Mouse (Mus musculus) frontal cortex, postnatal 25 days (tissue): ENCODE measurements around the gene Sh3bgrl2.
"Not testable (repeated sequence)": the region's sequence is repeated elsewhere in the genome, so short reads cannot be mapped to it uniquely, and the experiment has no call there.

ENCODE experiments used
- DNase-seq, 2 experiments: peaks; one replicate each; pipeline ENCODE4 v3.0.0; 2022; ENCODE audit warnings: low spot score in 2 of 2

Sh3bgrl2 gene

DNA sequence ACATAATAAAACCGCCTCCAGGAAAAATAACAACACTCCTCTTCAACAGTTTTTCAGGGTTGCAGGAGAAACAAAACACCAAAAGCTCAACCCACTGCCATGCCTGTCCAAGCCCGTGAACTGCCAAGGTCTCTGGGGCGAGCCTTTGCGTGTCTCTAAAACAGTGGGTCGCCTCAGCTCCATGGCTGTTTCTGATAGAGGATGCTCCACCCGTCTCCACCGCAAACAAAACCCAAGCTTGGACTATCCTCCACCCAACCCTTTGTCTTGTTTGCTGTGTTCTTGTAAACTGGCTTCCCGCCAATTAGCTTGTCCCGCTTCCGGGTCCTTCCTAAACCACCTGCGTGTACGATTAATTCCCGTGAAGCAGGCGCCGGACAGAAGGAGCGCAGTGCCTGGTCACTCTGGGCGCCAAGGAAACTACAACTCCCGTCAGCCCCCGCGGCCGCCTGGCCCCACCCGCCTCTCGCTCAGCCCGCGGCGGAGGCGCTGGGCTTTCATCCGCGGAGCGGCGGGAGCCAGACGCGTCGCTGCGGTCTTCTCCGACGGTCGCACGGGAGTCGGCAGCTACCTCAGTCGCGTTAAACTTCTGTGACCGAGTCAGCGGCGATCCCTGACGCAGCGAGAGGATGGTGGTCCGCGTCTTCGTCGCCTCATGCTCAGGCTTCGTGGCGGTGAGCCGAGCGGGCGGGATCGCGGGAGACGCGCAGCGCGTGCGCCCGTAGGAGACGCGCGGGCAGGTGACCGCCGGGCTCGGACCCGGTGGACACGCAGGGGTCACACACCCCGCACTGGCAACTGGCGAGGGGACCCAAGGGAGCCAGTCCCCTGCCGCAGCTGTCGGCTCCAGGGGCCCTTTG, at the start of gene Sh3bgrl2:
TSS of gene Sh3bgrl2 (plus strand) at position 498 of the 860 bp plus-strand sequence.
- peak; percentile 68 to 71 for DNase-seq

DNA sequence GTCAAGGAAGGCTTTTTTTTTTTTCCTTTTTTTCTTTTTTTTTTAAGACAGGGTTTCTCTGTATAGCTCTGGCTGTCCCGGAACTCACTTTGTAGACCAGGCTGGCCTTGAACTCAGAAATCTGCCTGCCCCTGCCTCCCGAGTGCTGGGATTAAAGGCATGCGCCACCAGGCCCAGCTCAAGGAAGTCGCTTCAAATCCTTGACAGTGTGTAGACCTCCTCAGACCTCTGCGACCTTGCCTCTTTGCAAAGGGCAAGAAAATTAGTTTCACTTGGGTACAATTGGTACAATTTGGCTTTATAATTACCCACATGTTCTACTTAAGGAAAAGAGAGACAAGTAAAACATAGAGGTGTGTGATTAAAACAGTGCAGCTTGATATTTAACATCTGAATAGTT, 29.0 kb upstream of the Sh3bgrl2 start:
- not testable (repeated sequence) for DNase-seq

DNA sequence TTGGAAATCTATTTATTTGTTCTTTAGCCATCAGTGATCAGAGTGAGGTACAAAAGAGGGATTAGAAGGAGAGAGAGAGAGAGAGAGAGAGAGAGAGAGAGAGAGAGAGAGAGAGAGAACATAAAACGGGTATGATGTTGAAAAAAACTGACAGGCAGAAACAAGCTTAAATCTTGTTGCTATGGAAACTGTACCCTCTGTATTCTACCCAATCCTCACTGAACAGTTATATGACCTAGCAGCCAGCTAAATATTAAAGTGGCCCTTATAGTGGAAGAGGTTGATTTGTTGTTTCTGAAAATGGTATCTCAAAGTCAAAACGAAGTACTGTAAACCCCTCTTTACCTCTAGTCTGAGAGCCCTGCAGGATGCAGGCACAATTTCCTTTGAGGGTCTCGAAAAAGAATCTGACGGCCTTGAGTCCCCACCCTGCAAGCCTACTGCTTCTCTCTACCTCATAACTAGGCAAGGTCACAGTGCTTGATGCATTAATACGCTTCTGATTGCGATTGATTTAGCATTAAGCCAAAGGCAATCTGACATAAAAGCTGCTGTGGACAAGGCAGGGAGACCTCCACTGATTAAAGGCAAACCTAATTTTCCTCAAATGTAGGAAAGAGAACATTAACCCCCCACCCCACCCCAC, 28.5 kb upstream of the Sh3bgrl2 start:
- no peak for DNase-seq

DNA sequence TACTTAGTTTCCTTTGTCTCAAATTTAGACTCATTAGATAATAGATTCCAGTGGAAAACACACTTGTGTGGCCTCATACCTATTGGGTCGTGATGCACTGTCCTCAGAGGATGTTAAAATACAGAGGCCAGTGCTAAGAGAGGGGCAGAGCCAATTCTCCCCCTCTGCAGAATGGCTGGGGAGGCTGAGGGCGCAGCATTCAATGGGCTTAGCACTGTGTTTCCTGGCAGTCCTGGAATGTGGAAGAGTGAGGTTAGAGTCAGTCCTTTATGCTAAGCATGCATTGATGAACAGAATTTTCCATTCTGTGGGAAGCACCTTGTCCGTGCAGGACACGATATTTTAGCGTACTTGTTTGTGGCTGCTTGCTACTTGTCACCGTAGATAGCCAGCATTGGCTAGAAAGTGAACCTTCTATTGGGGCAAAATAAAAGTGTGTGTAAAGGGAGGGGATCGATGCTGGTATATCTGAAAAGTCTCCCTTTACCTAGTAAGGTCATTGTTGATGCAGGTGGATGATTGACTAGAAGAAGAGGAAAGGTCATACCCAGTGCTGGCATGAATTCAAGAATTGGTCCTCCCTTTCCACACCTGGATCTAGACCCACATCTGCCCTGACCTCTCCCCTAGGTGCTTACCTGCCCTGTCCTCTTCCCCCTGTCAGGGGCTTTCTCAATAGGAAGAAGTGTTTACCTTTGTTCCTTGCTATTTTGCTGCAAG, 20.6 kb upstream of the Sh3bgrl2 start:
- no peak for DNase-seq

DNA sequence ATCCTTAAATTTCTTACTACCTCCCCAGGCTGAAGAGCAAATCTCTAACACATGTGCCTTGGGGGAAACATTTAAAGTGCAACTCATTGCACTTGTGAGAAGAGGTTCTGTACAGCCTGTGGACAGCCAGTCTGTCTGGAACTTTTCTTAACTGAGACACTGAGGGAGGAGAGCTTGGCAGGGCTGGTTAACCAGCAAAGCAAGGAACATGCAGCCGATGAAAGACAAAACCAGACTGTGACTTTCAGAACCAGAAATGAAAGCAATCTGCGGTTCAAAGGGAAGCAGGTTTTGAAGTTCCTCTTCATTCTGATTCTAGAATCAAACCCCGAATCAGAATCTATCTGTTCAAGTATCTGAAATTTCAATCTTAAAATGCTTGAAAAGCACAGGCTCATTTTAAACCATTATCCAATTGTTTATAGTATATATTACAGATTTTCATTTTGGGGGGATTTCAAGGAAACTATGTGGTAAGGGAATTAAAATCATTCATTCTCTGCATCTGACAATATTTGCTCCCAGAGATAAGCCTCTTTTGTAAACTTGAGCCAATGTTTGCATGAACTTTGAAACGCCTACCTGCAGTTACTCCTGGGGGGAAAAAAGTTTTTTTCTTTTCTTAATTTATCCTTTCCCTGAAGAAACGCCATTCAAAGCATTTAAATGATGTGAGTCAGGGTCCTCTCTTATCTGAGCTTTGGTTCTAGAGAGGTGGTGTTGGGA, 14.9 kb upstream of the Sh3bgrl2 start:
- no peak for DNase-seq

DNA sequence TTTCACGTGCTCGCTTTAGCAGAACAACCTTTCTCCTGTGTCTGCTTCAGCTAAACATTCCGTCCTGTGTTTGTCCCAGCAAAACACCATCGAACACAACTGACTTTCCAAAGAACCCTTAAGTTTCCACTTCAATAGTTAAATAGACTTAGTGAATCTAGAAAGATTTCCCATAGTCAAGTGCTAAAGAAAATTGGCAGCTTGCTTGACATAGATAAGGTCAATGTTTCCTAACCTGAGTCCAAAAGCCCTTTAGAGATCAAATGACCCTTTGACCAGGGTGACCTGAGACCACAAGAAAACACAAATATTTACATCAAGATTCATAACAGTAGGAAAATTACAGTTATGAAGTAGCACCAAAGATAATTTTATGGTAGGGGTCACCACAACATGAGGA, 11.2 kb upstream of the Sh3bgrl2 start:
- DNase-seq = no peak

DNA sequence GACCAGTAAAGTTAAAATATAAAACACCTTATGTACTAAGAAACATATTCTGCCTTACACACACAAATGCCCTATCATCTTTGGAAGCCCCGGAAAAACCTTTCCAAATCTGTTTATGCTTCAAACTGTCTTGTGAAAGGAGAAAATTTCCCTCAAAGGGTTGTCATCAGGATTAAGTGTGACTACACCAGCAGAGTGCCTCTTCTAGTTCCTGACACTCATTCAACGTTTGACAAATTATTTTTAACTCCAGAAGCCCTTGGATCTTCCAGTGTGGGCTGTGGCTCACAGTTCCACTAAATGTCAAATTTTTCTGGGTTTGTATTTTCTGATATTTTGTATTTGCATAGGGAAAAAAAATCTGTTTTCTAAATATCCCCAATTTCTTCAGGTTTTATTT, 10.6 kb upstream of the Sh3bgrl2 start:
- no peak for DNase-seq

DNA sequence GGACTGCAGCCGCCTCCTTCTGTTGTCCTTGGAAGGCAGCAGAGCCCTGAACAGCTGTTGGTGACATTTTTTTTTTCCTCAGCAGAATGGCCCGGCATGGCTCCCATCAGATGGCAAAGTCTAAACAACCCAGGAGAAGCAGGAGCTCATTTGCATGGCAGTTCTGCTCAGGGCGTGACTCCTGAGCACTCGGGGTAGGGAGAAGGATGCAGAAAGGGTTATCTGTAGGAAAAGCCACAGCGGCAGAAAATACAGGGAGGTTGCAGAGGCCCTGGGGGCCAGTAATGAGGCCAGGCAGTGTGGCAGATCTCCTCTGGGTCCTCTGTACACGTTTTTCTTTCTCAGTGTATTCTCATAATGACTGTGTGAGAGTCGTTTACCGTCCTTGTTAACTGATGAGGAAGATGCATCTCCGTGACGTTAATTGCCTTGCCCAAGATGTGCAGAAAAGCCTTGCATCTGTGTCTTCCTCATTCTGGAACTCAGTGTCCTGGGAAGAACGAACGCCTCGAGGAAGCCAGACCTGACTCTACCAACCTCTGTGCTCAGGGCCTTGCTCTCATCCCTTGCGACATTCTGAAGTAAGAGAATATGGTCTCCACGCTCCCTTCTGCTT, 10.1 kb upstream of the Sh3bgrl2 start:
- DNase-seq = no peak

DNA sequence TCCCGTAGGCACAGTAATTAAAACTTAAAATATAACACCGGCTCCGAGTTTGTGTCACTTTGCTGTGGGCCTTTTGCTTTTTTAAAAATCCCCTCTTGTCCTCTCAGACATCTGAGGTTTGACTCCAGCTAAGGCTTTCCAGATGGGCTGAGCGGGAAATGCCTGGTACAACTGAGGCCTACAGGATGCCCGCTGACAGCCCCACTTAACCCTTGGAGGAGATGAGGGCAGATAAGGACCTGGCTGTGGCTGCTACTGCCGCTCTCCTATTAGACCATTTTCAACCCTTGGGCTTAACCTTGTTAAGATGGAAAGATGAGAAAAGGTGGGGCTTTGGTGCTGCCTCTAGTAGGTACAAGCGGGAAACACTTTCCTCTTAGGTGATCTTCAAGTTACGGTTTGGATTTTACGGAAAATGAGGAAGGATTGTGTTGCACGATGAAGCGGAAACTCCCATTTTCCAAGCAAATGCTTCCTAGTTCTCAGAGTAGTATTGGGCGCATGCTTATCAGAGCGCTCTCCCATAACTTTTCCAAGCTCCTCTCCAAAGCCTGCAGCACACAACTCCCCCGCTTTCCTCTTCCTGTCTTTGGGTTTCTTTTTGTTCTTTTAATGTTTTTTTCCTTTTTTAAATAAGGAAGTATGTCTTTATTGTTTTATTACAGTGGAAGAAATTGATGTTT, 8.2 kb upstream of the Sh3bgrl2 start:
- DNase-seq = no peak

DNA sequence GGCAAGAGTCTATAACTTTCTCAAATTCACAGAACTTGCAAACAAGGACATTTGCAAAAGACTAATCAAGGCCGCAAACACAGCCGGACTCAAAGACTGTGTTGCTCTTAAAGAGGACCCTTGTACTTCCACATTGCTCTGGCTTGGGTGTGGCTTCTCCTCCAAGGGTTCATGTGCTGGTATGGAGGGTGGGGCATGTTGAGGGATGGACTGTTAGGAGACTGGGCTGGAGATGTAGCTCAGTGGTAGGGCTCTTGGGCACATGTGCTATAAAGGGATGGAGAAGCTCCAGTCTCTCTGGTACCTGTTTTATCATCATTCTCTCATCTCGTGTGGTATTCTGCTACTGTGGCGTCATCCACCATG, 7.7 kb upstream of the Sh3bgrl2 start:
- DNase-seq = no peak

DNA sequence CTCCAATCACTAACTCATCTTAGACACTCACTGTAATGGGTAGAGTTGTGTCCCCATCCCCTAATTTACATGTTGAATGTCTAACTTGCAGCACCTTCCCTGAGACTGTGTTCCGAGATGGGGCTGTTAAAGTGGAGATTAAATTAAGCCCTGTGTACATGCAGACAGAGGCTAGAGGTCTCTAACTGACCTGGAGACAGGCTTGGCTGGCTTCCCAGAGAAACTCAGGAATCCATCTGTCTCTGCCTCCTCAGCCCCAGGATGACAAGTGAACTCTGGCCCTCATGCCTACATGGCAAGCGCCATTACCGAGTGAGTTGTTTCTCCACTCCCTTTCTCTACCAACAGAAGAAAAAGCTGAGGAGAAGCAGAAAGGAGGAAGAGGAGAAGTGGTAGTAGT, 7.2 kb upstream of the Sh3bgrl2 start:
- no peak for DNase-seq

DNA sequence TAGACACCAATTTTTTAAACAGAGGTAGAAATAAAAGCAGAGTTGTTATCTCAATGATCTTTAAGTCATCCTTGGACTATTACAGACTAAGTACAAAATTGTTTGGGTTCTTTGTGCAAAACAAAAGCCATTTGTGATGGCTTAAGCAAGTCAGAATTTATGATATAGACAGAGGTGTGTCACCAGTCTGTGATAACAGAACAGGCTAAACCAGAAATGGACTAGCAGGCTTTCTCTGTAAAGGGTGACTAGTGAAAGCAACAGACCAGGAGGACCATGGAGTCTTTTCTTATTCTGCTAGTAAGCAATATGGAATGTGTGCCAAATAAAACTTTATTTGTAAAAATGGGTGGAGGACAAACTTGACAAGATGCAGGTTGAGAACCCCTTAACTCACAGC, 2.9 kb upstream of the Sh3bgrl2 start:
- DNase-seq = no peak

DNA sequence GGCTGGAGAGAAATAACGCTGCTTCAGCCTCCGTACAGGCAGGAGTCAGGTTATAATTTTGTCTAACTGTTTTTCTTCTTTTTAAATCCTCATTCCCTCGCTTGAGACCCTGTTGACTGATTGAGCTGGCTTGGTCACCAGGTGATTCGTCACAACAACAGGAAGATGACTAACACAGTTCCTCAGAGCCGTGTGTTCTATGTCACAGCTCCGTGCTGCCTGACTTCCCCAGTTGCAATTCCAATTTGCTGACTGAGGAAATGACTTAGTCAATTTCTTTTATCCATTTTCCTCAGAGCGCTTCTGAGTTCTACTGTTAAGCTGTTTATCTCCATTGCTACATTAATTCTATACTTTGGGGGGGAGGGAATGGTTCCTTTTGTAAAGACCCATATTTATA, 1.8 kb upstream of the Sh3bgrl2 start:
- no peak for DNase-seq

DNA sequence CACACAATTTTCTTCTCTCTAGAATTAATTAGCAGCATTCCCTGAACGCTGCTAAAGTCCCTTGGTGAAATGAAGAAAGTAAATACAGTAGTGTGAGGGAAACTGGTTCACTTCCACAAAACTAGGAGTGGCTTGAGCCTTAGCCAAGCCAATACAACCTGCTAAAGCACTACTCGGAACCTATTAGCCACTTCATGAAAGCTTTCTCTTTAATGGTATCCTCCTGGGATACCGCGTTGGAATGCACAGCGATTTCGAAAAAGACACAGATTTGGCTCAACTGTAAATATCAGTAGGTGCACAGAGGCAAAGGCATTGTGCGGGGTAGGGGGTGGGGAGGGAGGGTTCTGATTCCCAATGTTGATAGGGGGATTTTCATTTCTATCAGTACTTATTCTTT, 898 bp upstream of the Sh3bgrl2 start:
- no peak for DNase-seq

DNA sequence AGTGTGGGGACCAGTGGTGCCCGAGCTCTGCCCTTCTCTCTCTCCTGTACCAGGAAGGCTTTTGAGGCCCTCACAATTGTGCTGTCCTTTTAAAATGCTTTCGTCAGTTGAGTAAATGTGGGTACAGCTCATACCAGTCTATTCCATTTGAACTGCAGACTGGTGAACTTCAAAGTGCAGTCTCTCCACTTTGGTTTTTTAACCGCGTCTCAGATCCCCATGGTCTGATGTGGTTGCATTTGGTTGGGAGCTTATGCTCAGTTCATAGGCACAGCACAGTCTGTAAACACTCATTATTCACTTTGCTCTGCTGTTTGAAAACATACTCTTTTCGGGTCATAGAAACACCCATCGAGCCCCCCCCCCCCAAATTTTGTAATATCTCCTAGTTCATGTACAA, 1.7 kb downstream of the Sh3bgrl2 start:
- DNase-seq = no peak

DNA sequence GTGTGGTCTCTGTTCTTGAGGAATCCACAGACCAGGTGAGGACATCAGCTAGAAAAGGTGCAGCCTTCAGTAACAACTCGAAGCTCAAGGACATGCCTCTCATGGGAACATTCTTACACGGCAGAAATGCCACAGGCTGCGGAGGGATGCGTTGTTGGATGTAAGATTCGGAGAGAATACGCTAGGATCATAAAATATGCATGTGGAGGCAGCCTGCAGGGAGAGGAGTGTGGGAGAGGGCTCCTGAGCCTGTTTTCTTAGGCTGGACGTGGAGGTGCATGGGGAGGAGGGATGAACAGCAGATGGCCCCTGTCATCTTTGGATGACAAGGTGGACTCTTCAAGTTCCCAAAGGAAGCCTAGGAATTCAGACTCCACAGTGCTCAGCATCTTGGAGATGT, 3.0 kb downstream of the Sh3bgrl2 start:
- DNase-seq = no peak

DNA sequence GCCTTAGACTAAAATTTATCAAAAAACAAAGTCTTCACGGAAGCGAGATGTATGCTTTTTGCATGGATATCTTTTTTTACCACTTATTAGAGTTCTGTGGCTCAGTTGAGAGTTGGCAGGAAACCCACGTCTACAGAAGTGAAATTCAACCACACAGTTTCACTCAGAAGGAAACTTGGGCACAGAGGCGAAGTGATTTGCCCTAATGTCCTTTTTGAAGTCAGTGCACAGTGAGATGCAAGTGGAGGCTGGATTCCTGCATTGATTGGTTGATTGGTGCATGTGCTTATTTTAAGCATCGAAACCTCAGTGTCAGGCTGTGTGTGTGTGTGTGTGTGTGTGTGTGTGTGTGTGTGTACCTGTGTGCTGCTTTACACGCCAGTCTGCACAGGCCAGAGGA, 3.5 kb downstream of the Sh3bgrl2 start:
- DNase-seq = no peak

DNA sequence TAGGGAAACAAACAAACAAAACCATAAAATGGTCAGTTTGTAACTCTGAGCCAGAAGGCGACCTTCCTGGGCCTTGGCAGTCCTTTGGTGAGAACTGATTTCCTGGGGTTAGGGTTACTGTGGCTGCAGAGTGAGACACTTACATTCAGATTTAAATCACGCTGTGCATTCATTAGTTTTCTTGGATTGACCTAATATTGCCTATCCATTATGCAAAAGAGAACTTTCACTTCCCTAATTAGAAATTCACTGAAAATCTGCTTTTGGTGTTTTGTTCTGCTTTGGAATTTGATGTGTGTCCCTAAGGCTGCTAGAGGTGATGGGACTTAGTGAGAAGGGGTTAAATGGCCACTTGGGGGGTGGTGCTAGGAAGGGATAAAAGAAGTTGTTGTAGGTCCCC, 7.5 kb downstream of the Sh3bgrl2 start:
- no peak for DNase-seq

DNA sequence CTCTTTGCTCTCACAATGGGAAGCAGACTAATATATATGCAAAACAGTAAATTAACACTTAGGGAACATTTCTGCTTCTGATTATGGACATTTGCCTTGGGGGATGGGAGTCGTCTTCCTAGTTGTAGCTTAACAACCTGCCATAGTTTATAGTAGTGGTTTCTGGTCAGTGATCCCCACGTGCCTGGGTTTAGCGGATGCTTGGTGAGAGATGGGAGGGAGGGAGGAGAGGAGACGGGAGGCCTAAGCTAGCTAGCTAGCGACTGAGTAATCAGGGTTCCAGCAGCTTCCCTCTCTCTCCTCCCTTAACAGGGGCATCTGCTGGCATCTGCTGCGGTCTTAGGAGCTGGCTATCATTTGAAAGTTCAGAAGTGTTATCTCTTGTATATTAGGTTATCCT, 8.1 kb downstream of the Sh3bgrl2 start:
- no peak for DNase-seq

DNA sequence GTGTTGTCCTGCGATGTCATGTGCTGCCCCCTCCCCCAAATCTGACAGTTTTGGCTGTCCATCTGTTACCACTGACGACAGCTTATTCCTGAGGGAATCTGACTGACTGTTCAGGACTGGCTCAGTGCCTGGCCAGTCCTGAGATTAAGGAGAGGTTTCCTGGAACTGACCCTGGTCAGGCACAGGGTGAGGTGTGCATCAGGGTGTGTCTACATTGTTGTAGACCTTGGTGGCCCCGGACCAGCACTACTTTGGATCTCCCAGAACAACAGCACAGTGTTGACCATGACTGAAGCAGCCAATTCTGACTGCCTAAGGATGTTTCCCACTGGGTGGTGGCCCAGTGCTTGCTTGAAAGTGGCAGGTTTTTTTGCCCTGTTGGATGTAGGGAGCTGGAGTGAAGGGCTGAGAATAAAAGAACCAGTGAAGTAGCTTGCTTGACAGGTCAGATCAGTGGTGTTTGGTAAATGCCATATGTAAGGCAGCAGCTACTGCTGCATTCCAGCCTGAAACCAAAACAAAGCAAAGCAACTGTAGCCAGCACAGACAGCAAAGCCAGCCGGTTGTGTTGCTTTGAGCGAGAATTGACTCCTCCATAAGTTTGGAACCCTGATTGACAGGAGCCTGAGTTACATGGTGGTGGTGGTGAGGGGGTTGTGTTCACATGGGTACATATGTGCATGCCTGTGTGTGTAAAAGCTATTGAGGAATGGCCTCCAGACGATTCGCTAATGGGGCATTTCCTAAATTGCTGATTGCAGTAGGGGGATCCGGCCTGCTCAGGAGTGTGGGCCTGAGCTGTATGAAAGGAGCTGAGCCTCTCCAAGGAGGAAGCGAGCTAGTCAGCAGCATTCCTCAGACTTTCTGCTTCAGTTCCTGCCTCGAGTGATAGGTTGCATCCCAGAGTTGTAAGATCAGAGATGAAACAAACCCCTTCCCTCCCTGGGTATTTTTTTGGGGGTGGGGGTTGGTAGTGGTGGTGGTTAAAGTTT, 8.9 kb downstream of the Sh3bgrl2 start:
- DNase-seq = no peak
